Mouse (Mus musculus) liver, embryonic 14.5 days (tissue): Measurements from ENCODE around the gene She. TPM values are rescaled to one million over a fixed set of nuclear protein-coding genes. Genes with fewer than 3 reads are reported as not detected.

Source experiments
- ATAC-seq: fragments of 200-750 bp; cut with Nextera tagmentation; 2 replicates; pipeline ENCODE4 v1.8.0; 2017; ENCODE audit warnings: moderate number of reproducible peaks, mild to moderate bottlenecking, moderate library complexity; ENCODE audit not compliant: insufficient read depth
- DNase-seq, 3 experiments: peaks; one replicate each; pipeline ENCODE4 v3.0.0-alpha.2; 2012 to 2013; ENCODE audit warnings: low read depth in 3 of 3, low spot score in 3 of 3
- H3K27ac ChIP-seq: fragments of 300-500 bp; sonication (generic); 2 replicates; pipeline ENCODE4 v1.5.1; 2014; ENCODE audit warnings: moderate library complexity, mild to moderate bottlenecking, control low read depth, inconsistent platforms
- H3K27me3 ChIP-seq: fragments of 300-500 bp; sonication (generic); 2 replicates; pipeline ENCODE4 v1.6.1; 2014; ENCODE audit warnings: mild to moderate bottlenecking, low read length, moderate library complexity; ENCODE audit not compliant: control insufficient read depth, insufficient read depth
- H3K36me3 ChIP-seq: fragments of 300-500 bp; sonication (generic); replicated peaks from 2 replicates; pipeline ENCODE4 v1.6.1; 2014; ENCODE audit warnings: low read depth; ENCODE audit not compliant: control insufficient read depth, insufficient read depth
- H3K4me1 ChIP-seq, 2 experiments: fragments of 200-500 bp in 1 of 2; fragments of 300-500 bp in 1 of 2; sonication (generic) in 1 of 2; replicated peaks; 2 replicates each; pipeline ENCODE4 v1.6.1; 2012 to 2014; ENCODE audit warnings: antibody characterized with exemption in 1 of 2, inconsistent platforms in 1 of 2, low read length in 1 of 2; ENCODE audit not compliant: control insufficient read depth in 2 of 2, insufficient read depth in 2 of 2
- H3K4me2 ChIP-seq: fragments of 300-500 bp; sonication (generic); 2 replicates; pipeline ENCODE4 v1.6.1; 2014; ENCODE audit warnings: low read depth, mild to moderate bottlenecking, control low read depth, moderate library complexity
- H3K4me3 ChIP-seq, 2 experiments: fragments of 200-500 bp in 1 of 2; fragments of 300-500 bp in 1 of 2; sonication (generic) in 1 of 2; 2 replicates each; pipeline ENCODE4 v1.5.1; 2012 to 2014; ENCODE audit warnings: low read depth in 2 of 2, low read length in 2 of 2, mild to moderate bottlenecking in 2 of 2, control low read depth in 1 of 2, inconsistent platforms in 1 of 2, moderate library complexity in 1 of 2; ENCODE audit not compliant: insufficient read depth in 1 of 2
- H3K9ac ChIP-seq: fragments of 300-500 bp; sonication (generic); replicated peaks from 2 replicates; pipeline ENCODE4 v1.6.1; 2014; ENCODE audit warnings: mild to moderate bottlenecking, control low read depth, moderate library complexity
- H3K9me3 ChIP-seq: fragments of 300-500 bp; sonication (generic); 2 replicates; pipeline ENCODE4 v1.6.1; 2016; ENCODE audit warnings: low read length, mixed read lengths; ENCODE audit not compliant: control insufficient read depth
- CTCF ChIP-seq: IDR thresholded peaks from 2 replicates; pipeline ENCODE4 v1.5.1; 2016; ENCODE audit warnings: antibody characterized with exemption, low read depth, control low read depth
- EP300 ChIP-seq: IDR thresholded peaks from 2 replicates; pipeline ENCODE4 v1.6.1; 2016; ENCODE audit warnings: antibody characterized with exemption, low read depth
- WGBS: fragments of 180-500 bp; shearing (Covaris S2); extraction: QIAGEN DNeasy Blood & Tissue Kit; methylation state at CpG from one replicate; pipeline ENCODE4 v1.1.7; 2014; ENCODE audit not compliant: insufficient replicate concordance; 5-methylcytosine and 5-hydroxymethylcytosine counted together
- polyA plus RNA-seq, 2 experiments: library from polyadenylated mRNA; depleted of rRNA in 1 of 2; stranded (reverse) in 1 of 2; unstranded in 1 of 2; fragments of >200 nt; fragmentation: Nextera tagmentation in 1 of 2; extraction: Ambion mirVana in 1 of 2; gene quantifications; 2 replicates each; pipeline versions ENCODE4 v1.2.1 to v1.2.3; 2012 to 2014

She gene
- polyA plus RNA-seq, 2 experiments: 0.55 to 0.81 TPM

DNA sequence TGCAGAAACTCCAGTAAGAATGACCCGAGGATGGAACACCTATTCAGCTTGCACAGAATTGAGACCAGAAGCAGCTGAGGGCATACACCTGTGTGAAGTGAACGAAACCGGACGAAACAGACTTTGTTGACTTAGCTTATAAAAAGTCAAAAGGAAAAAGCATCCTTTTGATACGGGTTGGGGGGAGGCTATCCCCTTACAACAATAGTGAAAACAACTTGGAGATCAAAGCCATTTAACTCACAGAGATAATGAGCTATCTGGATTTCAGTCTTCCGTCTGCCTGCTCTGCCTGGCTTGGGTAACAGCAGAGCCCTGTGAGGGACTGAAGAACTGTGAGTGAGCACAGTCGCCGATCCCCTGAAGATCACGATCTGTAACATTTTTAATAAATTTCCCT, 37.8 kb downstream of the She start:
- no peak overlapping the region for H3K4me3 ChIP-seq
- peaks cover 32 to 44% of the 10 kb centered on the region in 2 experiments for H3K4me1 ChIP-seq
- no peak overlapping the region for H3K27ac ChIP-seq
- no peak overlapping the region for H3K9ac ChIP-seq
- WGBS: 61% methylated on average over 9 of the region's 9 CpGs
- ATAC-seq (no peak), DNase-seq (no peak)
- no peaks in the 10 kb centered on the region; the same call in 1 of the 2 replicates for H3K36me3 ChIP-seq
- H3K27me3 ChIP-seq: no peaks in the 10 kb centered on the region
- no peak for TF ChIP-seq EP300
- TF ChIP-seq CTCF: no peak
- H3K4me2 ChIP-seq: no peak overlapping the region
- peaks cover 2% of the 10 kb centered on the region; the same call in 1 of the 2 replicates for H3K9me3 ChIP-seq

DNA sequence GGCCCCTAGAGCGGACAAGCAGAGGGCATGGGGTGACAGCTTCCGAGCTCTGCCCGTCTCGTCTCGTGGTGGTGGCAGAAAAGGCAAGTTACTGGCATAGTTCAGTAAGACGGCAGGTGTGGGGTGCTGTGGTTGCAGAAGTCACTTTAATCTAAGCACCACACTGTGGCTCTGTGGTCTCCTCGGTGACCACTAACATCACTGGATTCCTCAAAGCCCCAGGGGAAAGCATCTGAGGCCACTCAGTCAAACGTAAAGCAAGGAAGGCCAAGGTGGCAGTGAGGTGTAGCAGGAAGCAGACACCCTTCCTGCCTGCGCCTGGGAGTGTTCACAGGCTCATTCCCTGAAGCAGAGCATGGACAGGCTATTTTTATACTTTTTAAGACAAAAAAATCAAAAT, 38.4 kb downstream of the She start:
- Histone ChIP-seq H3K4me1 (peaks cover 32 to 49% of the 10 kb centered on the region in 2 experiments), H3K4me3 (no peak overlapping the region), H3K9me3 (peaks cover 2% of the 10 kb centered on the region; the same call in 1 of the 2 replicates), H3K27me3 (no peaks in the 10 kb centered on the region), H3K36me3 (no peaks in the 10 kb centered on the region; the same call in 1 of the 2 replicates), H3K27ac (peak overlapping the region; percentile 30), H3K4me2 (no peak overlapping the region), H3K9ac (no peak overlapping the region)
- ATAC-seq: no peak
- no peak for DNase-seq
- 39% methylated on average over 9 of the region's 9 CpGs for WGBS
- TF ChIP-seq EP300 (no peak), CTCF (no peak)

DNA sequence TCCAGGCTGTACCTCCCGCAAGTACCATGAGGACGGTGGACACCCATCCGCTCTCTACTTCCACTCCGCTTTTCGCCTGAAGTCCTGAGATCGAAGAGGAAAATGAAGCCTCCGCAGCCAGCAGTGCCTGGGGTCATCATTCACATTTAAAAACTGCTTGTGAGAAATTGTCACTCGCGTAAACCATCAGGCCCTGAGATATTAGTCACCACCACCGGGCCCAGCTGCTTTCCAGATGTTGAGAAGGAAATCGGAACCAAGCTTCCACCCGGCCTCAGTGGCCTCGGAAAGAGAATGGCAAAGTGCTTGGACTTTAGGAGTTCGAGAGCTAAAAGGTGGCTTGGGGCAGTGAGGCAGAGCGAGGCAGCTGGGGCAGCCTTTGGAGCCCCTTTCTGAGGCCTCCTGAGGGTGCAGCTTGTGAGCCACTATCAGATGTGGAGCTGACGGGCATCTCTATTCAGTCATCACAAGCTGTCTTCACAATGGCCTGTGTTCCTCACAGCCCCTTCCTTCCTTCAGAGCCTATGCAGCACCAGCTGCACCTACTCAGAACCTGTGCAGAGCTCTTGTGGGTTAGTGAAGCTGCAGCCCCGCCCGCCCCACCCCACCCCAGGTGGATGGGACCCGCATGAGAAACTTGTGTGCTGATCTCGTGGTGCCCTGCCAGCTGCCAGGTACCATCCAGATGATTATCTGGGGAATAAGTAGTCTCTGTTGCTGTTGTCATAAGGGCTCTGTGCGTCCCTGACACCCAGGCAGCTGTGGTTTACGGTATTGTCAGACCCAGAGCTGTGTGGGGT, 39.5 kb downstream of the She start:
- Histone ChIP-seq H3K4me2 (peak overlapping the region; percentile 56), H3K27ac (peak overlapping the region; percentile 87), H3K36me3 (no peaks in the 10 kb centered on the region; the same call in 1 of the 2 replicates), H3K9me3 (peaks cover 2% of the 10 kb centered on the region; the same call in 1 of the 2 replicates), H3K4me3 (peak overlapping the region in 1 of 2 experiments; percentile 33; a peak in 2 of 4 replicates), H3K9ac (peak overlapping the region; percentile 28), H3K4me1 (peaks cover 32 to 49% of the 10 kb centered on the region in 2 experiments), H3K27me3 (no peaks in the 10 kb centered on the region)
- TF ChIP-seq EP300: no peak
- peak; percentile 58 for ATAC-seq
- peak in 1 of 3 experiments; percentile 15 for DNase-seq
- 63% methylated on average over 22 of the region's 22 CpGs for WGBS

DNA sequence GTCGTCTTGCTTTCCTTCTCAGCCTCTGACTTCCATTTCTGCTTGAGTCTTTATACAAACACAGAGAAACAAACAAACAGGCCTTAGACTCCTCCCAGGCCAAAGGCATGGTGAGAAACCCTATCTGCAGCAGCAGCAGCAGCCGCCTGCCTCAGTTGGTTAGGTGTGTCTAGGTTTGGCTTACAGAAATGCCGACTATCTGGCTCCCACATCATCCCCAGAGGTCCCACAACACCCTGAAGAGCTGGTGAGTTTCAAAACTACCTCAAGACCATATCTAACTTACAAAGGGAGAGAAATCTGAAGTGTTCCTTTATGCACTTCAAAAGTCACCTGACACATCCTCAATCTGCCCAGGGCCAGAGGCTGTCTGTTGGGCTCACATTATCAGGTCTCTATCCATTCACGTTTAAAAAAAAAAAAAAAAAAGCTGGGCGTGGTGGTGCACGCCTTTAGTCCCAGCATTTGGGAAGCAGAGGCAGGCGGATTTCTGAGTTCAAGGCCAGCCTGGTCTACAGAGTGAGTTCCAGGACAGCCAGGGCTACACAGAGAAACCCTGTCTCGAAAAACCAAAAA, 40.3 kb downstream of the She start:
- H3K36me3 ChIP-seq: no peaks in the 10 kb centered on the region; the same call in 1 of the 2 replicates
- H3K27me3 ChIP-seq: no peaks in the 10 kb centered on the region
- WGBS: 26% methylated on average over 8 of the region's 8 CpGs
- peak; percentile 91 for ATAC-seq
- H3K4me3 ChIP-seq: peak overlapping the region in 1 of 2 experiments; percentile 33; a peak in 2 of 4 replicates
- peaks cover 2% of the 10 kb centered on the region; the same call in 1 of the 2 replicates for H3K9me3 ChIP-seq
- H3K4me2 ChIP-seq: peak overlapping the region; percentile 56
- TF ChIP-seq CTCF (no peak), EP300 (peak; percentile 68)
- H3K4me1 ChIP-seq: peaks cover 32 to 51% of the 10 kb centered on the region in 2 experiments
- peak overlapping the region; percentile 28 for H3K9ac ChIP-seq
- H3K27ac ChIP-seq: peak overlapping the region; percentile 87
- DNase-seq: peak; percentile 73 to 76 (median 73)

DNA sequence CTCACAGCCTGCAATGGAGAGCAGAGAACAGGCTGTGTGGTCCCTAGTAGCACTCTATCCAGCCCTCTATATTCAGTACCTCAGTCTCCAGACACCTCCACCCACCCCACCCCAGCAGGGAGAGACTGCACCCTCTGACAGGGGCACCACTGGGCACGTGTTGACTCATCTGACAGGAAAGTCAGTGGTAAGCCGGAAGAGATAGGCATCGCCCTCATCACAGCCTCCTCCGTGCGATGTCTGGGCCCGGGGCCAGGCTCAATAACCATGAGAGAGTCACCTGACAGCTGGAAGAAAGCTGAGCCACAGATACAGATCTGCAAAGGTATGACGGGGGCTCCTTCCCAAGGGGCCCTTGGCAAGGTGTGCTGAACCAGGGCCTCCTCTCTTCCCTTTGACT, 41.0 kb downstream of the She start:
- Histone ChIP-seq H3K9ac (peak overlapping the region; percentile 42), H3K9me3 (peaks cover 2% of the 10 kb centered on the region; the same call in 1 of the 2 replicates), H3K4me3 (peak overlapping the region; percentile 13 to 34; a peak in 2 of 4 replicates)

More for the DNA sequence above, 41.0 kb downstream of the She start:
- Histone ChIP-seq H3K4me2 (peak overlapping the region; percentile 56), H3K27ac (peak overlapping the region; percentile 87), H3K4me1 (peaks cover 32 to 54% of the 10 kb centered on the region in 2 experiments), H3K36me3 (no peaks in the 10 kb centered on the region; the same call in 1 of the 2 replicates), H3K27me3 (no peaks in the 10 kb centered on the region)
- peak; percentile 65 for ATAC-seq
- TF ChIP-seq CTCF: no peak
- TF ChIP-seq EP300: no peak
- peak in 1 of 3 experiments; percentile 31 for DNase-seq
- WGBS: 35% methylated on average over 7 of the region's 7 CpGs
